Mouse (Mus musculus) kidney, adult 9 months (tissue): ENCODE data around the gene Metap1.

Experiments used
- DNase-seq: peaks from one replicate; pipeline ENCODE4 v3.0.0; 2022

The Metap1 gene

DNA sequence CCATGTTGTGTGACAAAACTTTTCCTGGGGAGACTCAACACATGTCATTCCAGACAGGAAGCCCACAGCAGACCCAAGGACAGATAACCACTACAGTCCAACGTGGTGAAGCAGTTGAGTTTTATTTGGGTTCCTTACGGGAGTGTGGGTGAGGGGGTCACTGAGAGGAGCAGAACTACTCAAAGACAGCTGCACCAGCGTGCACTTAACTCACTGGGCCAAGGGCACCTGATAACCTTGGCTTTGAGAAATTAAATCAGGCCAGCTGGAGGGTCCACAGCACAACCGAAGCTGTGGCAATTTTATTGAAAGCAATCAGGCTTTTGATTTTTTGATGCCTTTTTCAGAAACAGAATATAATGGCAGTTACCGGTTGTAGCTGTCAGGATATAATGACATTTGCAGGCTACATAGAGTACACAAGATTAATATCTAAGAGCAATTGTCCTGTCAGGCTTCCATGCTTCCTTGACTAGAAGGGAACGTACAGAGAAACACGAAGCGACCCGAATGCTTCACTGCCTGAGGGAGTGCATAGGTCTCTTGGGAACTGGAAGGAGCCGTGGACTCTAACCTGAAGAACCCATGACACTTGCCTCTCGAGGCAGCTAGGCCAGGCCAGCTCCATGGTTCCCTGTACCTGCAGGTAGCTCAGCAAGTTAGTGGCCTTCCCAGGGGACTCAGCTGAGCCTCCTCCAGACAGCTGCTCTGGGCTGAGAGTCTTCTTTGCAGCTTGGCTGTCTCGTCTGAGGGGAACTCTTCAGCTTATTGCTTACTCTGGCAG, 41.0 kb downstream of the Metap1 start:
- DNase-seq, result peak; percentile 76

DNA sequence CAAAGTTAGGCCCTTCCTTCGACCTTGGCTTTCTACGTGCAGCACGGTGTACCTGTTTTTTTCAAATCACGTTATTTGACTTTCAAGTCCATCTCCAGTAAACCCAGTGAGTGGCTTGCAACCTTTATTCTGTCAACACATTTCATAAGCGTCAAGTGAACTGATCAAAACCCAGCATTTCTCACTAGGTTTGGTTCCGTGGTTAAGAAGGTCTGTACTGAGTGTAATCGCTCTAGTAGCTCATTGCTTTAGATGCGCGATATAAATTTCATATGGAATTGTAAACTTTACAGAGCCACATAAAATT, 45.9 kb downstream of the Metap1 start:
- no peak for DNase-seq

DNA sequence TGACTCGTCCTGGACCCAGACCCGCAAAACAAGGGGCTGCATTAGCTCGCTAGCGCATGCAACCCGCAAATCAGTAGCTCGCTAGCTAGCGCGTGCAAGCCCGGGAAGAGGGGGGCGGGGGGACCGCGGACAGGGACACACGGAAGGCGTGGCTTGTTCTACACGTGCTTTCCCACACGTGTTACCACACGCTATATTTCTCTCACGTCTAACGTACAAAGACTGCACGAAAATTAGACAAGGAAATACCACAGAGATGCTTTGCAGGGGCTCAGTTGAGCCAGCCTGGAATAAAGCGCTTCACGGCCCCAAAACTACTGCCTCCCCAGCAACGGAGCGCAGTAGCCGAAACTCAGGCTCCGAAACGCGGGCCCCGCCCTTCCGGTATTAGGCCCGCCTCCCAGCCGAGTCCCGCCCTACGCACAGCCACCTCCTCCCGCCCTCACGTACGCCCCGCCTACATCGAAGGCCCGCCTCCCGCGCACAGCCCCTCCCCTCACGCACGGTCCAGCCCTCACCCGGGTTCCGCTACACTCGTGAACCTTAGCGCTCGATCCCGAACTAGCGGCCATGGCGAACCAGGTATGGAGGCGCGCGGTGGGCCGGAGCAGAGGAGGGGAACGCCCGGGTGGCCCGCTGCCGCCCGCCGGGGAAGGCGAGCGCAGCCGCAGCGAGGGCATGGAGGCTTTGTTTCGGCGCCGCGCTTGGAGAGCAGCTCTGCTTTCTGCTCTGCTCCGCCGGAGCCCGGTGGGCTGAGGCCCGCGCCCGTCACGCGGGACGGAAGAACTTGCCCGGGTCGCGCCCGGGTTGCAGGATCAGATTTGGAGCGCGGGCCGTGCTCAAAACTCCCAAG, 46.5 kb downstream of the Metap1 start, which contains the start of gene Adh5:
Gene Adh5, plus strand, starts transcription at position 482 of the 853 bp plus-strand sequence.
- peak; percentile 93 for DNase-seq

- no peak for DNase-seq
These were observed 47.1 kb downstream of the Metap1 start for GRCm38 (mm10) chr3:138442203-138442602.

DNA sequence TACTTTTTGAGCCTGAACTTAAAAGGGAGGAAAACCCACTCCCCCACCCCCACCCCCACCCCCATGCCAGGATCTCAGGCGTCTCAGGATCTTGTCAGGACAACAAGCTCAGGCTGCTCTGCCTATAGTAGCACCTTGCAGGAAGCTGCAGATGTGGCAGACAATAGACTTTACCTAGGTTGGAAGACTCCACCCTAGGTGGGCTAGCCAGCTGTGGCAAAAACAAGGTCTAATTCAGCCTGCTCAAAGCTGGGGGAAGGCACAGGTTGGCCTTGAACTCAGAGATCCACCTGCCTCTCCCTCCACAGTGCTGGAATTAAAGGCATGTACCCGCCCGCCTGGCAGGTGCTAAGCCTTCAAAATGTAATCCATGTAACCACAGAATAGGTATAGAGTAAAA, 50.6 kb downstream of the Metap1 start:
- DNase-seq, result no peak

DNA sequence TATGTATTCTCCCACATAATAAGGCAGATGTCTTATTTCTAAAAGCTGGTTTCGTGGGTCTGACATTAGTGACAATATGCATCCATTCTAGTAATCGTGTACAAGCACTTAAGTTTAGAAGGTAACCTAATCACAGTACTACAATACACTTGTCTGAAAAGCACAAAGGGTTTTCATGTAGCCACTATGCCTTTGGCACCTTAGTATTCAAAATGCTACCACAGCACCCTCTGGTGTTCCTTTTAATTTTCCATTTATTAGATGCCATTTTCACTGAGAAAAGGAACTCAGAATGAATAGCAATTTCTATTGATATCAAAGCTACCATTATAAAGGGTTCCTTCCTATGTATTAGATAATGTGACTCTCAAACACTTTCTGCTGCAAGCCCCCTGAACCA, 57.5 kb downstream of the Metap1 start:
- peak; percentile 60 for DNase-seq

- no peak for DNase-seq
These were observed 58.8 kb downstream of the Metap1 start for GRCm38 (mm10) chr3:138430360-138430976.

DNA sequence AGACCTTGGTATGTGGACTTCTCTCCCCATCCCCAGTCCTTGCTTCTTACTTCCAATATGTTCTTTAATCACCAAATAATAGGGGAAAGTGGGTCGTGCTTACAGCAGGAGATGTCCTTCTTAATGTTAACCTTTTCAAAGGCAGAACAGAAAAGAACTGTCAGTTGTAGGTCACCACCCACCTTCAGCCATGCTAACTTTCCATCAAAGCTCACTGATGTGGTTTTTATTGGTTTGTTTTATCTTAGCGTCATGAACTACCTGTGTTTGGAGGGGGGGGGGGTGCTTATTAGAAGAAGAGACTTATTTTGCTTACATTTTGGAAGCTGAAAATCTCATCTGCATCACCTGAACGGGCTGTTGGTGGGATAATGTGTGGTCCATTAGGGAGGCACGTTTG, 65.1 kb downstream of the Metap1 start:
- DNase-seq, result no peak

GRCm38 (mm10) chr3:138423664-138424063, 65.7 kb downstream of the Metap1 start:
- no peak for DNase-seq

GRCm38 (mm10) chr3:138420385-138420784, 68.9 kb downstream of the Metap1 start:
- DNase-seq, result no peak

GRCm38 (mm10) chr3:138419369-138419768, 69.9 kb downstream of the Metap1 start:
- DNase-seq, result no peak

DNA sequence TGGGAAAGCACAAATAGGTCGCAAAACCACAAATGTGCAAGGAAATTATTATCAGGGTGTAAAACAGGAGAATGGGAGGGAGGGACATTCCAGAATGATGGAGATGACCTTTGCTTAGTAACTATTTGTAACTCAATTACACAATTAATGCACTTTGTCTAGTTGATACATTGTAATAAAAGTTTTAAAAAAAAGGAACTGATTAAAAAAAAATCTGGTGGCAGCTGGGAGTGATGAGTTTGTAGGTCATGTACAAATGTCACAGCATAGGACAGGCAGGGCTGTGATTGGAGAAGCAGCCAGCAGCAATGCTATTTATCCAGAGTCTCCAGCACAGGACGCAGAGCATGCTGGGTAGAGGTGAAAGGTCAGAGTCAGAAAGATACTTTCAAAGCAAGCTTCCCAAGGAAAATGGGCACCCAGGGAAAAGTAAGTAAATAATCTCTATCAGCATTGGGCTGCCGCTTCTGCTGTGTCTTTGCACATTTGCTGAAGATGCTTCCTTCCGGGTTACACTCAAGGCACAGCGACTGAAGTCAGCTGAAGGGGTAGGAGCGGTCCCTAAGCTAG, 74.1 kb downstream of the Metap1 start, which contains the start of gene Adh4:
Gene Adh4, plus strand, starts transcription at position 346 of the 570 bp plus-strand sequence.
- peak; percentile 35 for DNase-seq

DNA sequence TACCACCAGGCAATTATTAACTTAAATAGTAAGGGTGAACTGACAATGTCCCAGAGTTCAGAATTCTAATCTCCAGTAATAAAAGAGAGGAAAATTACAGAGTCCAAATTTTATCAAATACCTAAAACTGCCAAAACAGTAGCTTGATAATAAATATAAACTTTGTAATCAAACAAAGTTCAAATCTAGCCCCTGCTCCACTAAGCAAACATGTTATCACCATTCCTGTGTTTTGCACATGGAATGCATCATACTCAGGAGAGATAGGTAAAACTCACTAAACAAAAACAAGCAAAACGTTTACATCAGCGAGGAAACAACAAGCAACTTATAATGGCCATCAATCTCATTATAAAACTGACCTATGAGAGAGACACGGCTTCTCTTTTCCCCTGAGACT, 79.1 kb downstream of the Metap1 start:
- no peak for DNase-seq

GRCm38 (mm10) chr3:138409585-138409984, 79.7 kb downstream of the Metap1 start:
- no peak for DNase-seq
